Mouse (Mus musculus) kidney, embryonic 14.5 days (tissue): ENCODE results near the gene Ppp1r12a. TPM values are rescaled to one million over a fixed set of nuclear protein-coding genes. Genes with fewer than 3 reads are reported as not detected.

Source experiments
- ATAC-seq: fragments of 200-750 bp; cut with Nextera tagmentation; 2 replicates; pipeline ENCODE4 v1.8.0; 2017; ENCODE audit warnings: moderate number of reproducible peaks, mild to moderate bottlenecking, moderate TSS enrichment, moderate library complexity; ENCODE audit not compliant: low FRiP score, low TSS enrichment
- H3K27ac ChIP-seq: fragments of 300-500 bp; sonication (generic); 2 replicates; pipeline ENCODE4 v1.5.1; 2014; ENCODE audit warnings: low read depth, mild to moderate bottlenecking, low read length, moderate library complexity, mixed read lengths
- H3K27me3 ChIP-seq: fragments of 300-500 bp; sonication (generic); 2 replicates; pipeline ENCODE4 v1.6.1; 2014; ENCODE audit warnings: mild to moderate bottlenecking, low read length; ENCODE audit not compliant: control insufficient read depth, insufficient read depth
- H3K36me3 ChIP-seq: fragments of 300-500 bp; sonication (generic); 2 replicates; pipeline ENCODE4 v1.6.1; 2014; ENCODE audit warnings: low read length, mixed read lengths; ENCODE audit not compliant: control insufficient read depth, insufficient read depth
- H3K4me1 ChIP-seq: fragments of 300-500 bp; sonication (generic); 2 replicates; pipeline ENCODE4 v1.6.1; 2014; ENCODE audit warnings: low read length, mixed read lengths; ENCODE audit not compliant: control insufficient read depth, insufficient read depth
- H3K4me2 ChIP-seq: fragments of 300-500 bp; sonication (generic); replicated peaks from 2 replicates; pipeline ENCODE4 v1.6.1; 2014; ENCODE audit warnings: low read depth, mild to moderate bottlenecking, low read length
- H3K4me3 ChIP-seq: fragments of 300-500 bp; sonication (generic); 2 replicates; pipeline ENCODE4 v1.5.1; 2014; ENCODE audit warnings: mild to moderate bottlenecking, low read length
- H3K9ac ChIP-seq: fragments of 300-500 bp; sonication (generic); 2 replicates; pipeline ENCODE4 v1.6.1; 2014; ENCODE audit warnings: low read depth, mild to moderate bottlenecking, low read length, moderate library complexity
- H3K9me3 ChIP-seq: fragments of 300-500 bp; sonication (generic); 2 replicates; pipeline ENCODE4 v1.6.1; 2016; ENCODE audit warnings: low read length; ENCODE audit not compliant: control insufficient read depth
- WGBS: fragments of 180-500 bp; shearing (Covaris S2); extraction: QIAGEN DNeasy Blood & Tissue Kit; methylation state at CpG from one replicate; pipeline ENCODE4 v1.1.7; 2014; 5-methylcytosine and 5-hydroxymethylcytosine counted together
- polyA plus RNA-seq: library from polyadenylated mRNA; unstranded; fragments of >200 nt; fragmentation: Nextera tagmentation; extraction: Ambion mirVana; gene quantifications from 2 replicates; pipeline ENCODE4 v1.2.1, GENCODE M21; 2014

The Ppp1r12a gene
- polyA plus RNA-seq, 1 experiment from 2014 or later: 98.5 TPM

DNA sequence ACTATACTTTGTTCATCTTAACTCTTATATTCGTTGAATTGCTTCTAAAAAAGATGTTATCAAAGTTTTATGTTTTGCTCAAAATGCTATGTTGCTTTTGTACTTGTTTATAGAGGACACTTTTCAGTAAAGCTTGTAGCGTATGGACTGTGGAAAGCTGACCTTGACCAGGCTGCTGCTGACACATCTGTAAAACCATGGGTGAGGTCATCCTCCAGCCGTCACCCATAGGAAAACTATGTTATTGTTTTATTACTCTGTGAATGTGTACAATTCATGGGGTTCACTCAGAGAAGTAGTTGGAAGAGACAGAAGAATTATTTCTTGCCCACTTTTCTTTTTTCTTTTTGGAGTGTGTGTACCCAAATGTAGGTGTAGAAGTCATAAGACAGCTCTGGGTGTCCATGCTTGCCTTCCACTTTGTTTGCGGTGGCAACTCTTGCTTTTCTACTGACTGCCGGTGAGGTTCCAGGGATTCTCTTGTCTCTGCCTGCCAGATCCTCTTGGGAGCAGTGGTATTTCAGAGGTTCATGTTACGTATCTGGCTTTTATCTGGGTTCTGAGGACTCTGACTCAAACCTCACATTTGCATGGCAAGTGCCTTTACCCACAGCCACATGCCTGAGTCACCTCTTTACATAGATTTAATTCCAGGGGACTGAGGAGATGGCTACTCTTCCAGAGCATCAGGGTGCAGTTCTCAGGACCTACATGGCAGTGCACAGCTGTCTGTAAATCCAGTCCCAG, 11.0 kb downstream of the Ppp1r12a start:
- no peak overlapping the region for H3K4me3 ChIP-seq
- 62% methylated on average over 6 of the region's 6 CpGs for WGBS
- H3K9me3 ChIP-seq: no peaks in the 10 kb centered on the region
- H3K9ac ChIP-seq: no peak overlapping the region
- no peaks in the 10 kb centered on the region for H3K36me3 ChIP-seq
- H3K4me2 ChIP-seq: no peak overlapping the region
- H3K27me3 ChIP-seq: no peaks in the 10 kb centered on the region
- no peak overlapping the region for H3K27ac ChIP-seq
- ATAC-seq: no peak
- 0 out of 2 replicates have a peak, but pooled peaks cover 6% of the 10 kb centered on the region for H3K4me1 ChIP-seq

DNA sequence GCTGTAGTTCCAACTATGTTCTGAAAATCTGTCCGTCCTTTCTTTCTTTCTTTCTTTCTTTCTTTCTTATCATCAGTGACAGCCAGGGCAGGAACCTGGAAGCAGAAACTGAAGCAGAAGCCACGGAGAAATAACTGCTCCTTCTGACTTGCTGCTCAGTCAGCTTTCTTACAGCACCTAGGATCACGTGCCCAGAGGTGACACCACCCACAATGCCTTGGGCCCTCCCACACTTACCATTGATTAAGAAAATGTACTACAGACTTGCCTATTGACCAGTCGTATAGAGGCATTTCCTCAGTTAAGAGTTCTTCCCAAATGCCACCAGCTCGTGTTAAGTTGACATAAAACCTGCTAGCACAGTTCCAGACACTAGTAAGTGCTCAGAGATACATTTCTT, 12.1 kb downstream of the Ppp1r12a start:
- H3K9me3 ChIP-seq: no peaks in the 10 kb centered on the region
- no peaks in the 10 kb centered on the region for H3K36me3 ChIP-seq
- no peak for ATAC-seq
- WGBS: 78% methylated on average over 5 of the region's 5 CpGs
- 0 out of 2 replicates have a peak, but pooled peaks cover 6% of the 10 kb centered on the region for H3K4me1 ChIP-seq
- no peak overlapping the region for H3K4me2 ChIP-seq
- no peak overlapping the region for H3K4me3 ChIP-seq
- H3K27me3 ChIP-seq: no peaks in the 10 kb centered on the region
- H3K9ac ChIP-seq: no peak overlapping the region
- H3K27ac ChIP-seq: no peak overlapping the region

DNA sequence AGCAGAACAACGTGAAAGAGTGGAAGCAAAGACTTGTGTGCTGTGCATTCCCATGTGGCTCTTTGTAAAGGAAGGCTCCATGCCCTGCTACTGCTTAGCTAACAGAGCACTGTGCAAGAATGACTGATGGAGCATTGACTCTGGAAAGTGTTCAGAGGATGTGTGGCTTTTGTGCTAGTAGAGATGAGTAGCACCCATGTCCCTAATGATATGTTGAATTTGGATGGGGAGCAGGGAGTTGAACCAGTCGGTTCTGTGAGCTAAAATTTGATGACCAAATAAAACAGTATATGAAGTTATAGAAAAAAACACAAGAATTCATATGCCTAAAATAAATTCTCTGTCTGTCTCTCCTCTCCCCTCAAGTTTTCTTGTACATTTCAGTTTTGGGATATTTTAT, 13.9 kb downstream of the Ppp1r12a start:
- no peak overlapping the region for H3K9ac ChIP-seq
- ATAC-seq: no peak
- 83% methylated on average over 2 of the region's 2 CpGs for WGBS

DNA sequence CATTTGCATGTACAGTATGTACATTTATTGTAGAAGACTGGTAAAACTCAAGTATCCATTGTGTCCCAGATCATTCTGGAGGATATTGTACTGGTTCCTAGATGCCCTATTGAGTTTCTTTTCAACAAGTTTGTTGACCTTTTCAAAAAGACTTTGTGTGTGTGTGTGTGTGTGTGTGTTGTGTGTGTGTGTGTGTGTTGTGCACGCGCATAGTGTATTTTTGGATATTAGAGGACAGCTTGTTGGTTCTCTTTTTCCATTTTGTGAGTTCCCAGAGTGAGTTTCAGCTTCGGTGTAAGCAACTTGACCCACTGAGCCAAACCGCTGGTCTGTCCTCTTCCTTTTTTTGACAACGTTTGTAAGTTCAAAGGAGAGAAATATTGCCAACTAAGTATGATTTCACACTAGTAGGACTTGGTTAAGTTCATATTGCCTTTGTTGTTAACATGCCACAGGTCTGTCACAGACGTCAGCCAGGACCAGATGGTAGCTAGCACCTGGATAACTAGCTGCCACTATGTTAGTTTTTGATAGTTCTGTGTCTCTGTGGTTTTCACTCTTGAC, 16.4 kb downstream of the Ppp1r12a start:
- H3K4me2 ChIP-seq: no peak overlapping the region
- no peaks in the 10 kb centered on the region for H3K36me3 ChIP-seq
- no peak overlapping the region for H3K4me3 ChIP-seq
- H3K4me1 ChIP-seq: no peaks in the 10 kb centered on the region
- no peak overlapping the region for H3K27ac ChIP-seq
- no peak for ATAC-seq
- no peaks in the 10 kb centered on the region for H3K9me3 ChIP-seq
- WGBS: 82% methylated on average over 6 of the region's 6 CpGs
- no peak overlapping the region for H3K9ac ChIP-seq
- no peaks in the 10 kb centered on the region for H3K27me3 ChIP-seq

More for the DNA sequence above, 13.9 kb downstream of the Ppp1r12a start:
- H3K9me3 ChIP-seq: no peaks in the 10 kb centered on the region
- no peaks in the 10 kb centered on the region for H3K27me3 ChIP-seq
- no peak overlapping the region for H3K4me2 ChIP-seq
- H3K4me3 ChIP-seq: no peak overlapping the region
- H3K4me1 ChIP-seq: 0 out of 2 replicates have a peak, but pooled peaks cover 6% of the 10 kb centered on the region
- no peaks in the 10 kb centered on the region for H3K36me3 ChIP-seq
- no peak overlapping the region for H3K27ac ChIP-seq

DNA sequence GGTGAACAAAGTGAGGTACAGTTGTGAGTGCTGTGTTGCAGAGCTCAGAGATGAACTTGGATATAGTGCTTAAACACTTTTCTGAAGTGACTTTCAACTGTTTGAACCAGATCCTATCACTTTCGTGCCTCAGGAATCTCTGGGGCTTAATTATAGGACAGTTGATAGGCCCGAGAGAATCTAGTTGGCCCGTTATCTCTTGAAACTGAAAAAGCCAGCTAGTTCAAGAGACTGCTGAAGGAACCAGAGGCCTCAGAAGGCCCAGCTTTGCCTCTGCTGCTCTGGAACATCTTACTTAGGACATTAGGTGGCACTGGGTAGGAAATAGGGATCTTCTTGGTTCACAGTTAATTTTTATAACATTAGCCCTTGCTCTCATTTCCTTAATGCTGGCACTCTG, 17.4 kb downstream of the Ppp1r12a start:
- H3K27ac ChIP-seq: no peak overlapping the region
- no peaks in the 10 kb centered on the region for H3K9me3 ChIP-seq
- 66% methylated on average over 3 of the region's 3 CpGs for WGBS
- no peaks in the 10 kb centered on the region for H3K4me1 ChIP-seq
- H3K36me3 ChIP-seq: no peaks in the 10 kb centered on the region
- H3K4me2 ChIP-seq: no peak overlapping the region
- ATAC-seq: no peak
- H3K4me3 ChIP-seq: no peak overlapping the region
- no peaks in the 10 kb centered on the region for H3K27me3 ChIP-seq
- H3K9ac ChIP-seq: no peak overlapping the region

DNA sequence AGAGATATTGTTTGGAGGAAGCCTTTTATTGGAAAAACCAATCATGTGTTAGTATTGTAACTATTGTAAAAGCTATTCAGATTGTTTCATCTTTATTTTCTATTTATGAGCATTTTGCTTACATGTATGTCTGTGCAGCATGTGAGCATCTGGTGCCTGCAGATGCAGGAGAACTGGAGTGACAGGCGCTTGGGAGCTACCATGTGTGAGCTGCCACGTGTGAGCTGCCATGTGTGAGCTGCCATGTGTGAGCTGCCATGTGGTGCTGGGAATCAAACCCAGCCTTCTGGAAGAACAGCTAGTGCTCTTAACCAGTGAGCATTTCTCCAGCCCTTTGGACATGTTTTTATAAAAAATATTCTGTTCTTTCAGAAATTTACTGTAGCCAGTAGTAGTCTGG, 18.3 kb downstream of the Ppp1r12a start:
- Histone ChIP-seq H3K4me3 (no peak overlapping the region), H3K9ac (no peak overlapping the region), H3K36me3 (no peaks in the 10 kb centered on the region), H3K27me3 (no peaks in the 10 kb centered on the region), H3K4me2 (no peak overlapping the region), H3K27ac (no peak overlapping the region), H3K9me3 (no peaks in the 10 kb centered on the region), H3K4me1 (no peaks in the 10 kb centered on the region)
- ATAC-seq: no peak
- 90% methylated on average over 2 of the region's 2 CpGs for WGBS

DNA sequence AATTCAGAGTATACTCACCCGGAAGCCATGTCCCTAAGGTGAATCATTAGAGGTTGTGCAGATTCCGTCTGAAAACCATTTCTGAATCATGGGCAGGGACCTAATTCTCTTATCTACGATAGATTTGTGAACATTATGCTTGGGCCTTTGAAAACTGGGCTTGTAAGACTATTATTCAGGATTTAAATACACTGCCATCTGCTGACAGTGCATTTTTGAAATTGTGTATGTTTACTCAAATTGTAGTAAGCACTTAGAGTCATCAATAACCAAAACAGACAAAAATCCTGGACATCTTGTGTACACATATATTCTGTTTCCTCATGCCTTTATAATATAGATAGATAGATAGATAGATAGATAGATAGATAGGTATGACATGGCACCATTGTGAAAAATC, 19.9 kb downstream of the Ppp1r12a start:
- H3K9ac ChIP-seq: no peak overlapping the region
- no peak overlapping the region for H3K4me2 ChIP-seq
- H3K36me3 ChIP-seq: no peaks in the 10 kb centered on the region
- H3K27me3 ChIP-seq: no peaks in the 10 kb centered on the region
- H3K4me3 ChIP-seq: no peak overlapping the region
- no peak for ATAC-seq
- no peaks in the 10 kb centered on the region for H3K4me1 ChIP-seq
- 93% methylated on average over 3 of the region's 3 CpGs for WGBS
- H3K27ac ChIP-seq: no peak overlapping the region
- no peaks in the 10 kb centered on the region for H3K9me3 ChIP-seq

DNA sequence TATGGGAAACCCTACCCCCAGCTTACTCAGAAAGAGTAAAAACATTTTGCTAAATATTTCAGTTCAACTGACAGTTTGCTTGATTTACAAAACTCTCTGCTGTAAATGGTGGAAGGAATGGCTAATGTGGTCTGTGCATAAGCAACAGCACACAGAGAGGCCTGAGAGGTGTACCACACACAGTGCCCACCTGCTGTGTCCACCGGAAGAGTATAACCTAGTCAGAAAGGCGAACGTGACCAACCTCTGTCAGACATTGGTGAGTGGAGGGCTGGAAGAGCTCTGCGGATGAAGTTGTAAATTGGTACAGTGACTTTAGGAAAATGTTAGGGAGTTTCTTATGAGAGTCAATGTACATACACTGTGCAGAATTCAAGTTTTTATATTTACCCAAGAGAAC, 20.4 kb downstream of the Ppp1r12a start:
- Histone ChIP-seq H3K9me3 (no peaks in the 10 kb centered on the region), H3K9ac (no peak overlapping the region), H3K27me3 (no peaks in the 10 kb centered on the region), H3K4me1 (no peaks in the 10 kb centered on the region), H3K36me3 (no peaks in the 10 kb centered on the region), H3K27ac (no peak overlapping the region), H3K4me3 (no peak overlapping the region), H3K4me2 (no peak overlapping the region)
- no peak for ATAC-seq
- WGBS: 95% methylated on average over 4 of the region's 4 CpGs

DNA sequence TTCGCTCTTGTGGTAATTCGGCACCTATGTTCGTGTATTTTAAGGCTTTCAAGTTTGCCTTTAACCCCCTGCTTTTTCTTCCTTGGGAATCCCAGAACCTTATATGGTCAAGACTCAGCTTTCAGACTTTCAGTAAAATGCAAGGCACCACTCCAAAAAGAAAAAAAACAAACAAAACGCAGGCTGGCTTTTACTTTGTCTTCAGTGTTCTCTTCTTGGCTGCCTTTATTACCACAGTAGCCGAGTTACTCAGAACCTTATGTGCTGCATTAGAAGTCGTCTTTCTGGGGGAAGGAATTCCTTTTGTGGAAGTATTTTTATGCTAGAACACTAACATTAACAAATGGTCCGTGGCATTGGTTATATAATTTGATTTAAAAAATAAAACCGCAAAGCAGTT, 22.8 kb downstream of the Ppp1r12a start:
- Histone ChIP-seq H3K27ac (no peak overlapping the region), H3K27me3 (no peaks in the 10 kb centered on the region), H3K9ac (no peak overlapping the region), H3K4me2 (no peak overlapping the region), H3K4me3 (no peak overlapping the region), H3K9me3 (no peaks in the 10 kb centered on the region), H3K36me3 (no peaks in the 10 kb centered on the region), H3K4me1 (no peaks in the 10 kb centered on the region)
- no peak for ATAC-seq
- 60% methylated on average over 8 of the region's 8 CpGs for WGBS
